Mouse (Mus musculus): ENCODE results near the gene Klra17.
"Not testable (repeated sequence)": the region's sequence is repeated elsewhere in the genome, so short reads cannot be mapped to it uniquely, and the experiment has no call there.

Klra17 gene

GRCm38 (mm10) chr6:129876549-129876948 lies at the start of gene Klra17:
Klra17 (minus strand) TSS chr6:129876672.
- no peak for DNase-seq

- not testable (repeated sequence) for DNase-seq
These were observed 41.0 kb upstream of the Klra17 start, which contains the start of gene Klra5 for GRCm38 (mm10) chr6:129917476-129917946. Klra5 (minus strand) TSS chr6:129917650.

- no peak for DNase-seq
These were observed 40.5 kb upstream of the Klra17 start for GRCm38 (mm10) chr6:129916996-129917395.

GRCm38 (mm10) chr6:129882525-129882924 lies 6.1 kb upstream of the Klra17 start:
- no peak for DNase-seq

GRCm38 (mm10) chr6:129862349-129862748 lies 14.1 kb downstream of the Klra17 start, which contains the start of gene Gm17631:
Gm17631 (plus strand) TSS chr6:129862649.
- DNase-seq, result not testable (repeated sequence)

- no peak for DNase-seq
These were observed 50.9 kb downstream of the Klra17 start for GRCm38 (mm10) chr6:129825559-129825958.

GRCm38 (mm10) chr6:129824004-129824403 lies 52.5 kb downstream of the Klra17 start:
- no peak for DNase-seq

- no peak for DNase-seq
These were observed 58.7 kb downstream of the Klra17 start for GRCm38 (mm10) chr6:129817731-129818130.

- not testable (repeated sequence) for DNase-seq
These were observed 92.3 kb downstream of the Klra17 start, which contains the start of gene Gm156 for GRCm38 (mm10) chr6:129784170-129784569. Gm156 (minus strand) TSS chr6:129784270.
